Mouse (Mus musculus) forebrain, embryonic 11.5 days (tissue): Measurements from ENCODE around the gene Rnf20. TPM values are rescaled to one million over a fixed set of nuclear protein-coding genes. Genes with fewer than 3 reads are reported as not detected.
"Not testable (repeated sequence)": the region's sequence is repeated elsewhere in the genome, so short reads cannot be mapped to it uniquely, and the experiment has no call there.

ENCODE experiments used
- ATAC-seq: fragments of 200-750 bp; cut with Nextera tagmentation; replicated peaks from 2 replicates; pipeline ENCODE4 v1.8.0; 2017; ENCODE audit warnings: moderate TSS enrichment; ENCODE audit not compliant: low FRiP score
- DNase-seq: peaks from one replicate; pipeline ENCODE4 v3.0.0-alpha.2; 2017; ENCODE audit warnings: low spot score
- H3K27ac ChIP-seq: fragments of 300-500 bp; sonication (generic); 2 replicates; pipeline ENCODE4 v1.5.1; 2014; ENCODE audit warnings: low read depth, low read length
- H3K27me3 ChIP-seq: fragments of 300-500 bp; sonication (generic); 2 replicates; pipeline ENCODE4 v1.6.1; 2014; ENCODE audit warnings: mild to moderate bottlenecking, low read length, mixed read lengths; ENCODE audit not compliant: control insufficient read depth, insufficient read depth
- H3K36me3 ChIP-seq: fragments of 300-500 bp; sonication (generic); 2 replicates; pipeline ENCODE4 v1.6.1; 2014; ENCODE audit warnings: mild to moderate bottlenecking, low read length, moderate library complexity, mixed read lengths; ENCODE audit not compliant: control insufficient read depth, insufficient read depth
- H3K4me1 ChIP-seq: fragments of 300-500 bp; sonication (generic); replicated peaks from 2 replicates; pipeline ENCODE4 v1.6.1; 2014; ENCODE audit warnings: low read length, mixed read lengths; ENCODE audit not compliant: control insufficient read depth, insufficient read depth
- H3K4me2 ChIP-seq: fragments of 300-500 bp; sonication (generic); 2 replicates; pipeline ENCODE4 v1.6.1; 2014; ENCODE audit warnings: low read depth, mild to moderate bottlenecking, low read length, moderate library complexity, mixed read lengths; ENCODE audit not compliant: severe bottlenecking
- H3K4me3 ChIP-seq: fragments of 300-500 bp; sonication (generic); 2 replicates; pipeline ENCODE4 v1.5.1; 2014; ENCODE audit warnings: low read depth, low read length
- H3K9ac ChIP-seq: fragments of 300-500 bp; sonication (generic); 2 replicates; pipeline ENCODE4 v1.6.1; 2014; ENCODE audit warnings: low read length
- H3K9me3 ChIP-seq: fragments of 300-500 bp; sonication (generic); 2 replicates; pipeline ENCODE4 v1.6.1; 2016; ENCODE audit warnings: low read length, mixed read lengths; ENCODE audit not compliant: control insufficient read depth
- WGBS: fragments of 180-500 bp; shearing (Covaris S2); extraction: QIAGEN DNeasy Blood & Tissue Kit; methylation state at CpG from one replicate; pipeline ENCODE4 v1.1.7; 2014; 5-methylcytosine and 5-hydroxymethylcytosine counted together
- polyA plus RNA-seq: library from polyadenylated mRNA; unstranded; fragments of >200 nt; fragmentation: Nextera tagmentation; extraction: Ambion mirVana; gene quantifications from 2 replicates; pipeline ENCODE4 v1.2.1, GENCODE M21; 2014

Gene Rnf20
- polyA plus RNA-seq, 1 experiment from 2014 or later = 71.7 TPM

DNA sequence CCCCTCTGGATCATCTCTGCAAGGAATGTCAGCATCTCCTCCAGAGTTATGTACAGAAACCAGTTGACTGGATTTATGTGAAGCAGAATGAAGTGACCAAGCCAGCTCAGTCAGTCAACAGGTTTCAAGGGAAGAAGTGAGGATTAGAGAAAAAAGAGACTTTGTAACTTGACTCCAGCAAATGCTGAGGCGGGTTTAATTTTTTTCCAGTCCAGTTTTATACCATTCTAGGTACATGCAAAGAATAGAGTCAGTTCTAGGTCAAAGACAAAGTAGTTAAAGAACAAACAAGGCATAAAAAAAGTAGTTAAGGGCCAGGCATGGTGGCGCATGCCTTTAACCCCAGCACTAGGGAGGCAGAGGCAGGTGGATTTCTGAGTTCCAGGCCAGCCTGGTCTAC is 28.6 kb upstream of the Rnf20 start:
- Histone ChIP-seq H3K4me3 (no peak overlapping the region), H3K4me2 (no peak overlapping the region), H3K9ac (no peak overlapping the region), H3K27me3 (no peaks in the 10 kb centered on the region), H3K4me1 (no peaks in the 10 kb centered on the region), H3K9me3 (no peaks in the 10 kb centered on the region), H3K27ac (no peak overlapping the region), H3K36me3 (no peaks in the 10 kb centered on the region)
- DNase-seq (no peak), ATAC-seq (no peak)
- WGBS = 87% methylated on average over 2 of the region's 2 CpGs

DNA sequence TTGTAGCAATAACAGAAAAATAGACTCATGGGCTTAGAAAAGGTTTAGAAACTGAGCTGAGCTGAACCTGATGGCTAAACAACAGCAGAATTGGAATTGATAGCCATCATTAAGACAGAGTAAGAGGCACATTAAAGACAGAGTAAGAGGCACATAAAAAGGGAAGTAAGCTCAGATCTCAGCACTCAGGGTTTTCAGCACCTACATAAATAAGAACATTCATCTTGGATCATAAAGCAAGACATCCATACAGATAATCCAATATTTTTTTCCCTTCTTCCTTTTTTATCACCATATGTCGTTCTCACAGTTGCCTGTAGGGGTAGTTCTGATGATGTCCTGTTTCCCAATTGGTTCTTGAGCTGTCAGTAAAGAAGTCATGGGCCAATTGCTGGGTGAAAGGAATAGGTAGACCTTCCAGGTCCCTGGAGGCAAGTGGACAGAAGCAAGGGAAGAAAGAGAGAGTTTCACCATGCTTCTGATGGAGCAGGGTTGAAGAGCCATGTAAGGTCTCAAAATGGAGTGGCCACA is 27.7 kb upstream of the Rnf20 start:
- no peaks in the 10 kb centered on the region for H3K4me1 ChIP-seq
- no peaks in the 10 kb centered on the region for H3K27me3 ChIP-seq
- no peak for ATAC-seq
- H3K9me3 ChIP-seq = no peaks in the 10 kb centered on the region
- H3K4me3 ChIP-seq = no peak overlapping the region
- no peak for DNase-seq
- H3K27ac ChIP-seq = no peak overlapping the region
- H3K36me3 ChIP-seq = no peaks in the 10 kb centered on the region
- 70% methylated on average over 1 of the region's 1 CpGs for WGBS
- no peak overlapping the region for H3K4me2 ChIP-seq
- no peak overlapping the region for H3K9ac ChIP-seq

DNA sequence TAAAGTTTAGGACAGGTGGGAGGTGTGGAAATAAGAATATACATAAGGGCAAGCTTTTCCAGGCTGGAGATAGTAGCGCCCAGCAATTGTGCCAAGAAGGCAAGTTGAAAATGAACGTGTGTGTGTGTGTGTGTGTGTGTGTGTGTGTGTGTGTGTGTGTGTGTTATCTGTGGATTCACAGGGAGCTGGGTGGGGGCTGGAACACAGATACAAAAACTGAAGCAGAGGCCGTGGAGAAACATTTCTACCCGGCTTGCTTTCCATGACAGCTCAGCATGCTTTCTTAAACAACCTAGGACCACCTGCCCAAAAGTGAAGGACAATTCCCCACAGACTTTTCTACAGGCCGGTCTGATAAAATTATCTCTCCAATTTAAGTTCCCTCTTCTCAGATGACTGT is 27.2 kb upstream of the Rnf20 start:
- no peak overlapping the region for H3K4me3 ChIP-seq
- no peaks in the 10 kb centered on the region for H3K4me1 ChIP-seq
- no peaks in the 10 kb centered on the region for H3K36me3 ChIP-seq
- H3K9ac ChIP-seq = no peak overlapping the region
- no peaks in the 10 kb centered on the region for H3K9me3 ChIP-seq
- DNase-seq (no peak), ATAC-seq (no peak)
- H3K27ac ChIP-seq = no peak overlapping the region
- 85% methylated on average over 5 of the region's 5 CpGs for WGBS
- no peak overlapping the region for H3K4me2 ChIP-seq
- no peaks in the 10 kb centered on the region for H3K27me3 ChIP-seq

DNA sequence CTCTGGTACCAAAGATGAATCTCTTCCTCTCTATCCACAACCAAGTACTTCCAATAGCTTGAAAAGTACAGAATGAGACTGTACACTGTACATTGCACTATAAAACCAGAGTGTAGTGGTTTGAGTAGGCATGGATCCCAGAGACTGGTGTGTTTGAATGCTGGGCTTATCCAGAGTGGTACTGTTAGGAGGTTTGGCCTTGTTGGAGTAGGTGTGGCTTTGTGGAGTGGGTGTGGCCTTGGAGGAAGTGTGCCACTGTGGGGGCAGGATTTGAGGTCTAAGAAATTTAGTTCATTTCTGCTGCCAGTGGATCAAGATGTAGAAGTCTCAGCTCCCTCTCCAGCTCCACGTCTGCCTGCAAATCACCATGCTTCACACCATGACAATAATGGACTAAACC is 26.3 kb upstream of the Rnf20 start:
- no peaks in the 10 kb centered on the region for H3K9me3 ChIP-seq
- H3K36me3 ChIP-seq = no peaks in the 10 kb centered on the region
- DNase-seq (no peak), ATAC-seq (no peak)
- H3K27me3 ChIP-seq = no peaks in the 10 kb centered on the region
- no peak overlapping the region for H3K4me2 ChIP-seq
- no peak overlapping the region for H3K9ac ChIP-seq
- H3K4me1 ChIP-seq = no peaks in the 10 kb centered on the region
- 81% methylated on average over 1 of the region's 1 CpGs for WGBS
- H3K27ac ChIP-seq = no peak overlapping the region
- H3K4me3 ChIP-seq = no peak overlapping the region

DNA sequence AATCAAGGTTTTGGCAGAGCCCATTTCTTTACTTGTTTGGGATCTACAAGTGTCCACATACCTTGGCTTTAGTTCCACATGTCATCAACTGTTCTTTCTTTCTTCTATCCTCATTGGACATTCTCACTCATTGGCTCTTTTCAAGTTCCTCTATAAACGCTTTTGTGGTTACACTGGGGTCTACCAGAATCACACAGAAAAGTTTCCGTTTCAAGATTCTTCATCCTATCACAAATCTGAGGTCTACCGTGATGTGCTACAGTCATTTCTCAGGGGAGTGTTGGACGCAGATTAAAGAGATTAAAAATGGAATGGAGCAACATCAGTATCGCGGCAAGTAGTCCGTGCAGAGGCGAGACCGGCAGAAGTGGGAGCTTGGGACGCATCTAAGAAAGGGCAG is 14.9 kb upstream of the Rnf20 start:
- Histone ChIP-seq H3K4me3 (no peak overlapping the region), H3K9ac (no peak overlapping the region), H3K27me3 (no peaks in the 10 kb centered on the region), H3K4me1 (no peaks in the 10 kb centered on the region), H3K27ac (no peak overlapping the region), H3K9me3 (no peaks in the 10 kb centered on the region), H3K4me2 (no peak overlapping the region), H3K36me3 (no peaks in the 10 kb centered on the region)
- ATAC-seq (no peak), DNase-seq (no peak)
- 93% methylated on average over 10 of the region's 10 CpGs for WGBS

DNA sequence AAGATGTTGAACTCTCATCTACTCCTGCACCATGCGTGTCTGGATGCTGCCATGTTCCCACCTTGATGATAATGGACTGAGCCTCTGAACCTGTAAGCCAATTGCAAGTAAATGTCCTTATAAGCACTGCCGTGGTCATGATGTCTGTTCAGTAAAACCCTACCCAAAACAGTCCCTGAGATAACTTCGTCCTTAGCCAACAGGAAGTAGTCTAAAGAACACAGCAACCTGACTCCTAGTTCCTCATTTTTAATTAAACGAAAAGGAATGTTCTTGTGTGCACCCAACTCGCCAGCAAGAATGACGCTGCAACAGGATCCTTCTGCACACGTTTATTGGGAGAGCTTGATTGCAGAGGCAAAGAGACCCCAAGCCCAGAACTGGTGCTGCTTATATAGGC is 11.9 kb upstream of the Rnf20 start:
- WGBS = 91% methylated on average over 7 of the region's 7 CpGs

DNA sequence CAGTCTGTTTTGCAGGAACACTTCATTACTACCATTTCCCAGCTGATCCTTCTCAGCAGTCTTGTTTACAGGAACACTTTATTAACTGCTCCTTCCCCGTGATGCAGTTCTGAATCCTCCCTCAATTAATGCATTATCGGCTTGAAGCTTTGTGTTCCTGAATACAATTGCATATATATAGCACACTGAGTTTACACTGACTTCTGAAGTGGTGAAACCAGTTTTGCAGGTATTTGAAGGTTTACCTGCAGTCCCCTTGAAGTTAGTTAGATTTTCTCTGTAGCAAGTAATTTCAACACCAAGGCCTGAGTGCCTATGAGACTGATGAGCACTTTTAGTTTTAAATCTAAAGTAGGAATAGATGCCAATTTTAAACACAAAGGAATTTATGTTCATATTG is 9.5 kb upstream of the Rnf20 start:
- no peaks in the 10 kb centered on the region for H3K27me3 ChIP-seq
- H3K9me3 ChIP-seq = no peaks in the 10 kb centered on the region
- H3K27ac ChIP-seq = no peak overlapping the region
- no peak for ATAC-seq
- no peaks in the 10 kb centered on the region for H3K4me1 ChIP-seq
- 84% methylated on average over 2 of the region's 2 CpGs for WGBS
- H3K4me2 ChIP-seq = no peak overlapping the region
- H3K36me3 ChIP-seq = no peaks in the 10 kb centered on the region
- H3K4me3 ChIP-seq = no peak overlapping the region
- no peak for DNase-seq
- H3K9ac ChIP-seq = no peak overlapping the region

More for the DNA sequence above, 11.9 kb upstream of the Rnf20 start:
- not testable (repeated sequence) for H3K9me3 ChIP-seq, DNase-seq, H3K27me3 ChIP-seq, H3K9ac ChIP-seq, H3K4me3 ChIP-seq, H3K27ac ChIP-seq, H3K4me2 ChIP-seq, ATAC-seq, H3K4me1 ChIP-seq, H3K36me3 ChIP-seq

DNA sequence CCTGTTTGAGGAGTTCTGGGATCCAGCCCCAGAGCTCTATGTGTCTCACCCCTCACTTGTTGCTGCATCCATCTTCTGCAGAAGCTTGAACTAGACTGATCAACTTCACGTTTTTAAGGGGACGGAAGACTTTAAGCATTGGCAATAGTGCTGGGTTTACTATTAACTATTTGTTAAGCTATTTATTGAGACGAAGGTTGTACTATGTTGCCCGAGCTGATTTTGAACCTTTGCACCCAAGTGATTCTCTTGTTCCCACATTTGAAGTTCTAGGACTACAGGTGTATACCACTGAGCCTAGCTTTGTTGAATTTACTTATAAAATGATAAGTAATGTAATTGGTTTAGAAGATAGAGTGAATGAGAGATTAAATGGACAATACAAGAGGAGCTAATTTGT is 7.9 kb upstream of the Rnf20 start:
- Histone ChIP-seq H3K27ac (no peak overlapping the region), H3K4me2 (no peak overlapping the region), H3K4me1 (no peaks in the 10 kb centered on the region), H3K27me3 (no peaks in the 10 kb centered on the region), H3K36me3 (no peaks in the 10 kb centered on the region), H3K9ac (no peak overlapping the region), H3K4me3 (no peak overlapping the region), H3K9me3 (no peaks in the 10 kb centered on the region)
- ATAC-seq = no peak
- no peak for DNase-seq
- WGBS = 89% methylated on average over 4 of the region's 4 CpGs

DNA sequence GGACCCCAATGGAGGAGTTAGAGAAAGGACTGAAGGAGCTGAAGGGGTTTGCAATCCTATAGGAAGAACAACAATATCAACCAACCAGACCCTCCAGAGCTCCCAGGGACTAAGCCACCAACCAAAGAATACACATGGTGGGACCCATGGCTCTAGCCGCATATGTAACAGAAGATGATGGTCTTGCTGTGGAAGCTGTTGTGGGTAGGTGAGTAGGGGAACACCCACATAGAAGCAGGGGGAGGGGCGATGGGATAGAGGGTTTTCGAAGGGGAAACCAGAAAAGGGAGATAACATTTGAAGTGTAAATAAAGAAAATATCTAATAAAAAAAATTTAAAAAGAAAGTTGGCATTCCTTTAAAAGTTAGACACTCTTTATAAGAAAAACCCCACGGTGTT is 6.8 kb upstream of the Rnf20 start:
- WGBS = 90% methylated on average over 4 of the region's 4 CpGs
- H3K4me2 ChIP-seq, DNase-seq, ATAC-seq, H3K27ac ChIP-seq, H3K9ac ChIP-seq, H3K27me3 ChIP-seq, H3K4me1 ChIP-seq, H3K36me3 ChIP-seq, H3K4me3 ChIP-seq, H3K9me3 ChIP-seq: not testable (repeated sequence)
